Mouse (Mus musculus) intestine, postnatal 0 days (tissue): ENCODE results near the gene Fundc2. TPM values are rescaled to one million over a fixed set of nuclear protein-coding genes. Genes with fewer than 3 reads are reported as not detected.

Source experiments
- ATAC-seq: fragments of 200-750 bp; cut with Nextera tagmentation; 2 replicates; pipeline ENCODE4 v1.8.0; 2017; ENCODE audit warnings: mild to moderate bottlenecking, moderate TSS enrichment, moderate library complexity
- H3K27ac ChIP-seq: fragments of 300-500 bp; sonication (generic); 2 replicates; pipeline ENCODE4 v1.5.1; 2014; ENCODE audit warnings: mild to moderate bottlenecking, low read depth, low read length, moderate library complexity
- H3K27me3 ChIP-seq: fragments of 300-500 bp; sonication (generic); replicated peaks from 2 replicates; pipeline ENCODE4 v1.6.1; 2014; ENCODE audit warnings: low read length, mixed read lengths; ENCODE audit not compliant: control insufficient read depth, insufficient read depth
- H3K36me3 ChIP-seq: fragments of 300-500 bp; sonication (generic); 2 replicates; pipeline ENCODE4 v1.6.1; 2014; ENCODE audit warnings: mild to moderate bottlenecking, moderate library complexity; ENCODE audit not compliant: control insufficient read depth, insufficient read depth
- H3K4me1 ChIP-seq: fragments of 300-500 bp; sonication (generic); replicated peaks from 2 replicates; pipeline ENCODE4 v1.6.1; 2014; ENCODE audit warnings: antibody characterized with exemption, low read length, mixed read lengths; ENCODE audit not compliant: control insufficient read depth, insufficient read depth
- H3K4me2 ChIP-seq: fragments of 300-500 bp; sonication (generic); replicated peaks from 2 replicates; pipeline ENCODE4 v1.6.1; 2014; ENCODE audit warnings: low read depth, mild to moderate bottlenecking, moderate library complexity
- H3K4me3 ChIP-seq: fragments of 300-500 bp; sonication (generic); 2 replicates; pipeline ENCODE4 v1.5.1; 2014; ENCODE audit warnings: low read depth, low read length
- H3K9ac ChIP-seq: fragments of 300-500 bp; sonication (generic); 2 replicates; pipeline ENCODE4 v1.6.1; 2014; ENCODE audit warnings: mild to moderate bottlenecking, low read depth, low read length
- H3K9me3 ChIP-seq: fragments of 300-500 bp; sonication (generic); 2 replicates; pipeline ENCODE4 v1.6.1; 2016; ENCODE audit warnings: mixed run types; ENCODE audit not compliant: control insufficient read depth
- CTCF ChIP-seq: sonication (generic); IDR thresholded peaks from 2 replicates; pipeline ENCODE4 v1.5.1; 2016; ENCODE audit warnings: low read depth, mild to moderate bottlenecking, control low read depth, antibody characterized with exemption, moderate library complexity
- WGBS: fragments of 180-500 bp; shearing (Covaris S2); extraction: QIAGEN DNeasy Blood & Tissue Kit; methylation state at CpG from one replicate; pipeline ENCODE4 v1.1.7; 2014; 5-methylcytosine and 5-hydroxymethylcytosine counted together
- polyA plus RNA-seq: library from polyadenylated mRNA; unstranded; fragments of >200 nt; fragmentation: Nextera tagmentation; extraction: Ambion mirVana; gene quantifications from 2 replicates; pipeline ENCODE4 v1.2.1, GENCODE M21; 2015

Gene Fundc2
- polyA plus RNA-seq, 1 experiment from 2014 or later, result 40.7 TPM

DNA sequence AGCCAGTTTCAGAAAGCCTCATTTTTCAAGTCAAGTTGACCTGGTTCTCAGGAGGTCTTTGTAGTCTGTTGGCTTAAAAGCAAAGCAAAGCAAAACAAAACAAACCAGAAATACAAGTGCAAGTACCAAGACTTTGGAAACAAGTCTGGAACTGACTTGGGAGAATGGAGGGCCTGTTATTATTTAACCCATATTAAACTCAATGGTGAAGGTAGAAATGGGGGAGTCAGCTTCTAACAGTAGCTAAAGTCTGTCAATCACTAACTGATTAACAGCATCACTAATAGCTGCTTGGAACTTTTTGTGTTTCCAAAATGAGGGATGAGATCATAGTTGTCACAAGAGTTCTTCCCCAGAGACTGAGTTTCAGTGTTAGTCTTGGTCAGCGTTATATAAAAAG, 17.3 kb downstream of the Fundc2 start:
- no peak overlapping the region for H3K27ac ChIP-seq
- H3K4me3 ChIP-seq, result no peak overlapping the region
- no peaks in the 10 kb centered on the region for H3K4me1 ChIP-seq
- no peak for ATAC-seq
- no peaks in the 10 kb centered on the region for H3K36me3 ChIP-seq
- no peak overlapping the region for H3K9ac ChIP-seq
- H3K27me3 ChIP-seq, result no peaks in the 10 kb centered on the region
- WGBS, result 89% methylated on average over 1 of the region's 1 CpGs
- TF ChIP-seq CTCF, result no peak
- H3K4me2 ChIP-seq, result no peak overlapping the region
- no peaks in the 10 kb centered on the region for H3K9me3 ChIP-seq

DNA sequence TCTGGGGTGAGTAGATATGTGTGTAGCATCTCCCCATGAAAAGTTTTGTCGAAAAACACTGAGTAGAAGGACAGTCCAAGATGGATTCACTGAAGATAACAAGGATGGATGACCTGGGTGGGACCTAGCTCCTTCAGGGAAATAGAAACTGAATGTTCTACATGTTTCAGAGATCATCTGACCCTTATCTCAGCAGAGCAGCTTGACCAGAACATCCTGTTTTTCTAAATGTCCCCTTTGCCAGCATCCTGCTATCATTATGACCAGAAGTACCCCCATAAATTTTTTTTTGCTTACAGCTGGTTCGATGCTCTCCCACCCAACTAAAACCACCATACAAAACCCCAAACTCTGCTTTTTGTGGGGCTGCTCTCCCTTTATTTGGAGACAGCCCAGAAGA, 20.5 kb downstream of the Fundc2 start:
- H3K4me2 ChIP-seq, result no peak overlapping the region
- no peaks in the 10 kb centered on the region for H3K9me3 ChIP-seq
- H3K27me3 ChIP-seq, result no peaks in the 10 kb centered on the region
- H3K27ac ChIP-seq, result no peak overlapping the region
- no peak for ATAC-seq
- H3K9ac ChIP-seq, result no peak overlapping the region
- no peak for TF ChIP-seq CTCF
- H3K36me3 ChIP-seq, result no peaks in the 10 kb centered on the region
- 67% methylated on average over 2 of the region's 2 CpGs for WGBS
- H3K4me3 ChIP-seq, result no peak overlapping the region
- no peaks in the 10 kb centered on the region for H3K4me1 ChIP-seq

DNA sequence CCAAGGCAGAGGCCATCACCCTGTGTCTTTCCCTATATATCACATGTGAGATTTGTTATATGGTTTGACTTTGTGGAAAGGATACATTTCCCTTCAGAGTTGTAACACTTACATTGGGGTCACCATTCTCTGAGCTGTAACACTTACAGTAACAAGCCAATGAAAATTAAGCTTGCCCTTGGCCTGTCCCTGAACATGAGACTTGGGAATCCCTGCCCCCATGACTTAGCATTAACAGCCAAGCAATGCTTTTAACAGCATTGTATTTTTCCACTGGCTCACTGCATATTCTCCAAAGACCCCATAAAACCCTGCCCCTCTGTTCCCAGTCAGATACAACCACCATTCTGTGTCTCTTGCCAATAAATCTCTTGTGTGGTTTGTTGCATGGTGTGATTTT, 21.2 kb downstream of the Fundc2 start:
- H3K9me3 ChIP-seq, result no peaks in the 10 kb centered on the region
- no peaks in the 10 kb centered on the region for H3K4me1 ChIP-seq
- H3K4me3 ChIP-seq, result no peak overlapping the region
- no peak overlapping the region for H3K4me2 ChIP-seq
- no peak overlapping the region for H3K9ac ChIP-seq
- no peaks in the 10 kb centered on the region for H3K36me3 ChIP-seq
- TF ChIP-seq CTCF, result no peak
- H3K27me3 ChIP-seq, result no peaks in the 10 kb centered on the region
- no peak for ATAC-seq
- no peak overlapping the region for H3K27ac ChIP-seq

DNA sequence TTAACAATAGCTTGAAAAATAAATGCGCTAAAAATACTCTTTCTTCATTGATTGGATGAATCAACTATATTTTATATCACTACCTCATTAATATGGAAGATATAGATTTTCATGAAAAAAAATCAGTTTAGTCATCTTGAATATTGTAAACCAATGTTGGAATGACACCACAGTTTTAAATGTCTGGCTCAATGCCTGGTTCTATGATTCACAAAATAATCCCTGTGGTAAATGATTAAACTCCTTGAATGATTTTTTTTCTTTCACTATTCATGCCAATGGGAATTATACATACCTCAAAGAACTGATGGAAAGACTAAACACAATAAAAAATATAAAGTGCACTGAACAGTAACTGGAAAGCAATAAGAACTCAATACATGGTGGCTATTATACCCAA, 27.5 kb downstream of the Fundc2 start:
- 95% methylated on average over 1 of the region's 1 CpGs for WGBS
- Histone ChIP-seq H3K9ac (no peak overlapping the region), H3K4me2 (no peak overlapping the region), H3K4me1 (no peaks in the 10 kb centered on the region), H3K36me3 (no peaks in the 10 kb centered on the region), H3K9me3 (no peaks in the 10 kb centered on the region), H3K4me3 (no peak overlapping the region), H3K27me3 (no peaks in the 10 kb centered on the region), H3K27ac (no peak overlapping the region)
- no peak for TF ChIP-seq CTCF
- no peak for ATAC-seq

DNA sequence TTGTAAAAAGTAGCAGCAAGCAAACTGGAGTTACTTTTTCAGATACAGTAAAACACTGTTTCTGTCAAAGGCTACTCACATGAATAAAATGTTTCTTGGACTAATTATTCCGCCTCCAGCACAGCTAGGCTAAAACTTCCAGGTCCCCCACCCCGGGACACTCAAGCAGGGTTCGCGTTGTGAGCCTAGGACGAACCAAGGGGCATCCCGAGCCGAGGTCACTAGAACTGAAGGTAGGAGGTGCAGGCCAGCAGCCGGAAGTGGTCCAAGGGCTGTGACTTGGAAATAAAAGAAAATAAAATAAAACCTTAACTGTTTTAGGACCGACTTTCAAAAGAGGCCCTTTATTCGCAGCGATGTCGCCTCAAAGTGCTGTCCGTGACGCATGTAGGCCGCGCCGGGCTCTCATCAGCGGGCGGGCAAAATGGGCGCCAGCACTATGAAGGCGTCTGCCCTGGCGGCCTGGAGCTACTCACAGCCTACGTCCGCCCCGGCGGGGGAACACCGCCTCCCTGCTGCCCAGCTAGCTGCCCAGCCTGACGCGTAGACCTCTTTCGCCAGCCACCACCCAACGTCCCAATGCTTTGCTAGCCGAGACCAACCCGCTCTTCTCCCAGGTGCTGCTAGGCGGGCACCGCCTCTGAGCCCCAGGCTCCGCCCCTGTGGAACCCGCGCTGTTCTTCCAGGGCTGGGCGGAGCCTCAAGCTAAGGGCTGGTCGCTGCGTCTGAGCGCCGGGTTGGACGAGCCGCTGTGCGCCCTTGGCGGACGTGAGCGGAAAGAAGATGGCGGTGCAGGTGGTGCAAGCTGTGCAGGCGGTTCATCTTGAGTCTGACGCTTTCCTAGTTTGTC, 34.0 kb downstream of the Fundc2 start, which contains the start of the genes Cmc4, Mtcp1 and Brcc3:
Cmc4 (minus strand) TSS at position 649 of the 850 bp plus-strand sequence.
Mtcp1 (minus strand) TSS at position 653 of the 850 bp plus-strand sequence.
Brcc3 (plus strand) TSS at position 693 of the 850 bp plus-strand sequence.
- Histone ChIP-seq H3K27me3 (no peaks in the 10 kb centered on the region), H3K4me3 (peak within 1 kb of the TSS; percentile 56), H3K27ac (peak within 1 kb of the TSS; percentile 68), H3K9ac (peak within 1 kb of the TSS; percentile 46), H3K4me2 (peak within 1 kb of the TSS; percentile 58), H3K36me3 (no peaks in the 10 kb centered on the region), H3K4me1 (no peaks in the 10 kb centered on the region), H3K9me3 (no peaks in the 10 kb centered on the region)
- WGBS, result 18% methylated on average over 52 of the region's 52 CpGs
- 0 out of 2 replicates have a peak, but pooled peaks have one; percentile 34 for TF ChIP-seq CTCF
- ATAC-seq, result peak; percentile 100

Other genes with a start within 250 kb of the Fundc2 start
- gene Smim9, start 218.6 kb upstream of the Fundc2 start, polyA plus RNA-seq, result 0.23 TPM in 1 of 2 replicates, not detected in the other
- 0.67 and 0.81 TPM in 2 replicates for gene F8, start 216 bp downstream of the Fundc2 start, polyA plus RNA-seq
- 13.8 and 14.4 TPM in 2 replicates for gene Cmc4, start 34.2 kb downstream of the Fundc2 start, polyA plus RNA-seq
- 3.1 and 3.6 TPM in 2 replicates for gene Mtcp1, start 34.2 kb downstream of the Fundc2 start, polyA plus RNA-seq
- 28.4 and 30.9 TPM in 2 replicates for gene Brcc3, start 34.2 kb downstream of the Fundc2 start, polyA plus RNA-seq
- 89.2 and 90.0 TPM in 2 replicates for gene Vbp1, start 131.9 kb downstream of the Fundc2 start, polyA plus RNA-seq
- gene Rab39b, start 195.8 kb downstream of the Fundc2 start, polyA plus RNA-seq, result 0.50 and 0.72 TPM in 2 replicates